Mouse (Mus musculus) lung, postnatal 0 days (tissue): Measurements from ENCODE around the gene Gpr108. TPM values are rescaled to one million over a fixed set of nuclear protein-coding genes. Genes with fewer than 3 reads are reported as not detected.
A peak's percentile ranks its signal among the peaks of the same experiment; 100 is the strongest.

Experiments
- ATAC-seq: fragments of 200-750 bp; cut with Nextera tagmentation; 2 replicates; pipeline ENCODE4 v1.8.0; 2017; ENCODE audit warnings: moderate library complexity
- DNase-seq: peaks from one replicate; pipeline ENCODE4 v3.0.0-alpha.2; 2016; ENCODE audit warnings: low spot score
- H3K27ac ChIP-seq: fragments of 300-500 bp; sonication (generic); 2 replicates; pipeline ENCODE4 v1.5.1; 2014; ENCODE audit warnings: antibody characterized with exemption, mild to moderate bottlenecking, low read length, mixed read lengths
- H3K27me3 ChIP-seq: fragments of 300-500 bp; sonication (generic); replicated peaks from 2 replicates; pipeline ENCODE4 v1.6.1; 2014; ENCODE audit warnings: low read length, mixed read lengths; ENCODE audit not compliant: insufficient read depth
- H3K36me3 ChIP-seq: fragments of 300-500 bp; sonication (generic); 2 replicates; pipeline ENCODE4 v1.6.1; 2014; ENCODE audit warnings: low read length, mixed read lengths; ENCODE audit not compliant: insufficient read depth
- H3K4me1 ChIP-seq: fragments of 300-500 bp; sonication (generic); 2 replicates; pipeline ENCODE4 v1.6.1; 2014; ENCODE audit warnings: antibody characterized with exemption, low read depth, low read length, mixed read lengths; ENCODE audit not compliant: insufficient read depth
- H3K4me2 ChIP-seq: fragments of 300-500 bp; sonication (generic); replicated peaks from 2 replicates; pipeline ENCODE4 v1.6.1; 2014; ENCODE audit warnings: low read depth, mild to moderate bottlenecking, low read length, moderate library complexity, mixed read lengths
- H3K4me3 ChIP-seq: fragments of 300-500 bp; sonication (generic); 2 replicates; pipeline ENCODE4 v1.5.1; 2014; ENCODE audit warnings: low read depth, low read length
- H3K9ac ChIP-seq: fragments of 300-500 bp; sonication (generic); replicated peaks from 2 replicates; pipeline ENCODE4 v1.6.1; 2014; ENCODE audit warnings: low read depth, mild to moderate bottlenecking
- H3K9me3 ChIP-seq: fragments of 300-500 bp; sonication (generic); 2 replicates; pipeline ENCODE4 v1.6.1; 2016; ENCODE audit warnings: low read length, mixed read lengths
- CTCF ChIP-seq: IDR thresholded peaks from 2 replicates; pipeline ENCODE4 v1.5.1; 2016; ENCODE audit warnings: antibody characterized with exemption, mild to moderate bottlenecking
- EP300 ChIP-seq: IDR thresholded peaks from 2 replicates; pipeline ENCODE4 v1.6.1; 2016; ENCODE audit warnings: antibody characterized with exemption, mild to moderate bottlenecking, control low read depth
- WGBS: fragments of 180-500 bp; shearing (Covaris S2); extraction: QIAGEN DNeasy Blood & Tissue Kit; methylation state at CpG from one replicate; pipeline ENCODE4 v1.1.7; 2014; 5-methylcytosine and 5-hydroxymethylcytosine counted together
- polyA plus RNA-seq: library from polyadenylated mRNA; unstranded; fragments of >200 nt; fragmentation: Nextera tagmentation; extraction: Ambion mirVana; gene quantifications from 2 replicates; pipeline ENCODE4 v1.2.1, GENCODE M21; 2015

Gene Gpr108
- polyA plus RNA-seq, 1 experiment from 2014 or later = 48.4 TPM

- H3K27me3 ChIP-seq = no peaks in the 10 kb centered on the region
- H3K4me3 ChIP-seq = no peak overlapping the region
- H3K36me3 ChIP-seq = 0 out of 2 replicates have a peak, but pooled peaks cover 5% of the 10 kb centered on the region
- H3K4me1 ChIP-seq = no peaks in the 10 kb centered on the region
- TF ChIP-seq EP300 = no peak
- TF ChIP-seq CTCF = peak; percentile 50
- H3K4me2 ChIP-seq = peak overlapping the region; percentile 43
- DNase-seq (peak; percentile 96), ATAC-seq (peak; percentile 93)
- H3K27ac ChIP-seq = 0 out of 2 replicates have a peak overlapping the region, but pooled peaks have one; percentile 32
- H3K9me3 ChIP-seq = no peaks in the 10 kb centered on the region
- 28% methylated on average over 21 of the region's 22 CpGs for WGBS
- H3K9ac ChIP-seq = no peak overlapping the region; the same call in 1 of the 2 replicates
Observed at GRCm38 (mm10) chr17:57264972-57265945, 17.0 kb upstream of the Gpr108 start.

GRCm38 (mm10) chr17:57264164-57264563, 15.9 kb upstream of the Gpr108 start:
- no peak for DNase-seq
- H3K4me3 ChIP-seq = no peak overlapping the region
- H3K4me1 ChIP-seq = no peaks in the 10 kb centered on the region
- no peak for ATAC-seq
- TF ChIP-seq EP300 = no peak
- H3K9ac ChIP-seq = no peak overlapping the region
- no peak overlapping the region for H3K4me2 ChIP-seq
- WGBS = 60% methylated on average over 2 of the region's 2 CpGs
- H3K9me3 ChIP-seq = no peaks in the 10 kb centered on the region
- H3K36me3 ChIP-seq = 0 out of 2 replicates have a peak, but pooled peaks cover 6% of the 10 kb centered on the region
- H3K27ac ChIP-seq = no peak overlapping the region
- H3K27me3 ChIP-seq = no peaks in the 10 kb centered on the region

GRCm38 (mm10) chr17:57262901-57263550, 14.8 kb upstream of the Gpr108 start:
- H3K27ac ChIP-seq = no peak overlapping the region
- no peaks in the 10 kb centered on the region for H3K27me3 ChIP-seq
- no peaks in the 10 kb centered on the region for H3K9me3 ChIP-seq
- 88% methylated on average over 17 of the region's 17 CpGs for WGBS
- ATAC-seq (no peak), DNase-seq (no peak)
- no peaks in the 10 kb centered on the region for H3K4me1 ChIP-seq
- H3K4me2 ChIP-seq = no peak overlapping the region
- no peak overlapping the region for H3K9ac ChIP-seq
- TF ChIP-seq EP300 (no peak), CTCF (no peak)
- H3K4me3 ChIP-seq = no peak overlapping the region
- peaks cover 11% of the 10 kb centered on the region; the same call in 1 of the 2 replicates for H3K36me3 ChIP-seq

GRCm38 (mm10) chr17:57261796-57262195, 13.6 kb upstream of the Gpr108 start:
- Histone ChIP-seq H3K27me3 (no peaks in the 10 kb centered on the region), H3K4me2 (no peak overlapping the region), H3K4me3 (no peak overlapping the region), H3K36me3 (peaks cover 18% of the 10 kb centered on the region; the same call in 1 of the 2 replicates), H3K4me1 (no peaks in the 10 kb centered on the region), H3K9me3 (no peaks in the 10 kb centered on the region), H3K9ac (no peak overlapping the region), H3K27ac (no peak overlapping the region)
- TF ChIP-seq CTCF (no peak), EP300 (no peak)
- WGBS = 25% methylated on average over 1 of the region's 1 CpGs
- DNase-seq (no peak), ATAC-seq (no peak)

GRCm38 (mm10) chr17:57261286-57261685, 13.0 kb upstream of the Gpr108 start:
- ATAC-seq (no peak), DNase-seq (no peak)
- TF ChIP-seq EP300 = no peak
- TF ChIP-seq CTCF = no peak

GRCm38 (mm10) chr17:57260351-57260750, 12.1 kb upstream of the Gpr108 start:
- H3K4me2 ChIP-seq = no peak overlapping the region
- H3K9me3 ChIP-seq = no peaks in the 10 kb centered on the region
- TF ChIP-seq EP300 (no peak), CTCF (no peak)
- peaks cover 25% of the 10 kb centered on the region; the same call in 1 of the 2 replicates for H3K36me3 ChIP-seq
- WGBS = 84% methylated on average over 9 of the region's 9 CpGs
- H3K4me1 ChIP-seq = no peaks in the 10 kb centered on the region
- H3K4me3 ChIP-seq = no peak overlapping the region
- no peak for DNase-seq
- H3K9ac ChIP-seq = no peak overlapping the region
- no peaks in the 10 kb centered on the region for H3K27me3 ChIP-seq
- no peak overlapping the region for H3K27ac ChIP-seq
- ATAC-seq = no peak

More at GRCm38 (mm10) chr17:57261286-57261685, 13.0 kb upstream of the Gpr108 start:
- Histone ChIP-seq H3K4me1 (no peaks in the 10 kb centered on the region), H3K4me3 (no peak overlapping the region), H3K36me3 (peaks cover 19% of the 10 kb centered on the region; the same call in 1 of the 2 replicates), H3K4me2 (no peak overlapping the region), H3K27ac (no peak overlapping the region), H3K9me3 (no peaks in the 10 kb centered on the region), H3K9ac (no peak overlapping the region), H3K27me3 (no peaks in the 10 kb centered on the region)
- 95% methylated on average over 4 of the region's 4 CpGs for WGBS
